Mouse (Mus musculus): ENCODE data around the gene Palld. TPM values are rescaled to one million over a fixed set of nuclear protein-coding genes. Genes with fewer than 3 reads are reported as not detected.

Gene Palld
- polyA plus RNA-seq, 1 experiment, result 147 TPM

Other genes starting within 250 kb of the Palld start
- gene Ddx60, start 25.4 kb upstream of the Palld start, polyA plus RNA-seq (2012; rRNA removed), result 2.7 TPM in 2 replicates
- not detected in 2 replicates for gene Anxa10, start 220.5 kb upstream of the Palld start, polyA plus RNA-seq (2012; rRNA removed)